Mouse (Mus musculus): Measurements from ENCODE around the gene Slc51a. TPM values are rescaled to one million over a fixed set of nuclear protein-coding genes. Genes with fewer than 3 reads are reported as not detected.
"Not testable (repeated sequence)": the region's sequence is repeated elsewhere in the genome, so short reads cannot be mapped to it uniquely, and the experiment has no call there.

Gene Slc51a
- total RNA-seq, 1 experiment from 2014 or later, result 0.25 TPM

DNA sequence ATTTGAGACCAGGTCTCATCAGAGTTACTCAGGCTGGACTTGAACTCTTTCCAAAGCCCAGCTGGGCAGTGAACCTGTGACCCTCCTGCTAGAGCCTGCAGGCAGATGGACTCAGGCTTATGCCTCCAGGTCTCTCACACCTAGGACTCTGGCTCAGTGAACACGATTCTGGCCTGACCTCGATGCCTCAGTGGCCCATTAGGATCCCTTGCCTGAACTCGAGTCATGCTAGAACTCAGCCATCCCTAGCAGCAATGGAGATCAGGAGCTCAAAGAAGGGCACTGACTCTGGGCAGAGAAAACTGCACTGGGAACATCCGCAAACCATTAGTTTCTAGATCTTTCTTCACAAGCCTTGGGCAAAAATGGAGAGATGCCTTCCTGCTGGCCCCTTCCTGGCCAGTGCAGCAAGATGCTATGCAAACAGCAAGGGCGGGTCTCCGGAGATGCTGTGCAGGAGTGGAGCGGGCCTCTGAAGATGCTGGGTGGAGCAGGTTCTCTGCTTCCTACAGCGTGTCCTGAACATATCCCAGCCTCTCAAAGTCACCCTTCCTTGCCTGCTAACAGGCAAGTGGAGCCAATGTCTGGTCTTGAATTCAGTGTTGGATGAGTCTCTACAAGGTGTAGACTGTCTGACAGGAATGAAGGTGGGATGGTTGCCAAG, 24.3 kb upstream of the Slc51a start:
- ATAC-seq (replicated peaks in 1 of 2; ENCODE audit: insufficient read depth in 1 of 2, low FRiP score in 2 of 2, low TSS enrichment in 1 of 2, low read depth in 1 of 2, poor library complexity in 2 of 2, severe bottlenecking in 2 of 2), result no peak

DNA sequence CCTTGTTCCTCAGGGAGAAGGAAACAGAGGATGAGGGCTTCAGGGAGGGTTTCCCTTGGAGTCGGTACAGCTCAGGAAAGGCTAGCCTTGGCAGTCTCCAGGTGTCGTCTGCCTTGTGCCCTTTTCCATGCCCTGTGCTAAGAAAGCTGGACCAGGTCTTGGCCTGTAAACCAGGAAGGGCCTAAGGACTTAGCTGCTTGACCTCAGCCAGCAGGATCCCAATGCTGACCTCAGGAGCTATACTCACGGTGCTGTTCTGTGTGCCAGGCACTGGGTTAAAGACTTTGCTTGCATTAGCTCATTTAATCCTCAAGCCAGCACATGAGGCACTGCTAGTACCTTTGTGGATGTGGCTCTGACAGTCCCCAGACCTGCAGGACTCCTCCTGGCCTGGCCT, 23.7 kb upstream of the Slc51a start:
- no peak for ATAC-seq (replicated peaks in 1 of 2; ENCODE audit: insufficient read depth in 1 of 2, low FRiP score in 2 of 2, low TSS enrichment in 1 of 2, low read depth in 1 of 2, poor library complexity in 2 of 2, severe bottlenecking in 2 of 2)

DNA sequence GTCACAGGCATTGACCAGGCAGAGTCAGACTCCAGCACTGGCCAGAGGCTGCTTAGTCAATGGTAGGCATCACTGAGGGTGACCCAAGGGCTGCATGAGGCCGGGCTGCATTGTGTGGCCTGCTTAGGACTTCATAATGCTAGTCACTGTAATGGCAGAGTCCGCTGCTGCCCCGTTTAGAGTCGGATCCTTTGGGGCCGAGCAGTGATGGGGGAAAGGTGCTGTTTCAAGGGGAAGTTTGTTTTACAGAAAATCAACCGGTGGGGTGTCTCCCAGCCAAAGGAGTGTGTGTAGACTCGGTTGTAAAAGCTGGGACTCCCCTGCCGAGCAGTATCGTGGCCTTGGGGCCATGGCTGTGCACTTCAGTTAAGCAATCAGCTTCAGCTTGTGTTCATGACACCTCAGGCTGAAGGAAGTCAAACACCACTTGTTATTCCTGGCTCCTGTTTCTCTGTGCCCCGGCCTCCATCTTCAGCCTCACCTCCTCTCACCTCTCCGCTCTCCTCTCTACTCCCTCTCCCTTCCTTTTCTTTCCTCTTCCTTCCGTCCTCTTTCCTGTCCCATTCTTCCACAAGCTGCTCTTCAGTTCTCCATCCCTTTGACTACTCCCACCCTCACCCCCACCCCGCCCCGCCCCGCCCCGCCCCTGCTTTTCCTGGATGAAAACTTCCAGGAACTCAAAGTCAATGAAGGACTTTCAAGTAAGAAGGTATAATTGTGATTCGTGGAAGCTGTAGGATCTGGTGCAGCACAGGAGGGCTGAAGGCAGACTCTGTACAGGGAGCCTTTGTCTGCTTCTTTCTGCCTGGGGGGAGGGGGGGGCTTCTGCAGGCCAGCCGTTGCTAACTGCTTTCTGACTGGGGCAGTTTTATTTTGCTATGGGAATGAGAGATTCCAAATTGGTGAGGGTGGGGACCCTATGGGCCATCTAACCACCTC, 23.0 kb upstream of the Slc51a start:
- no peak for ATAC-seq (replicated peaks in 1 of 2; ENCODE audit: insufficient read depth in 1 of 2, low FRiP score in 2 of 2, low TSS enrichment in 1 of 2, low read depth in 1 of 2, poor library complexity in 2 of 2, severe bottlenecking in 2 of 2)

DNA sequence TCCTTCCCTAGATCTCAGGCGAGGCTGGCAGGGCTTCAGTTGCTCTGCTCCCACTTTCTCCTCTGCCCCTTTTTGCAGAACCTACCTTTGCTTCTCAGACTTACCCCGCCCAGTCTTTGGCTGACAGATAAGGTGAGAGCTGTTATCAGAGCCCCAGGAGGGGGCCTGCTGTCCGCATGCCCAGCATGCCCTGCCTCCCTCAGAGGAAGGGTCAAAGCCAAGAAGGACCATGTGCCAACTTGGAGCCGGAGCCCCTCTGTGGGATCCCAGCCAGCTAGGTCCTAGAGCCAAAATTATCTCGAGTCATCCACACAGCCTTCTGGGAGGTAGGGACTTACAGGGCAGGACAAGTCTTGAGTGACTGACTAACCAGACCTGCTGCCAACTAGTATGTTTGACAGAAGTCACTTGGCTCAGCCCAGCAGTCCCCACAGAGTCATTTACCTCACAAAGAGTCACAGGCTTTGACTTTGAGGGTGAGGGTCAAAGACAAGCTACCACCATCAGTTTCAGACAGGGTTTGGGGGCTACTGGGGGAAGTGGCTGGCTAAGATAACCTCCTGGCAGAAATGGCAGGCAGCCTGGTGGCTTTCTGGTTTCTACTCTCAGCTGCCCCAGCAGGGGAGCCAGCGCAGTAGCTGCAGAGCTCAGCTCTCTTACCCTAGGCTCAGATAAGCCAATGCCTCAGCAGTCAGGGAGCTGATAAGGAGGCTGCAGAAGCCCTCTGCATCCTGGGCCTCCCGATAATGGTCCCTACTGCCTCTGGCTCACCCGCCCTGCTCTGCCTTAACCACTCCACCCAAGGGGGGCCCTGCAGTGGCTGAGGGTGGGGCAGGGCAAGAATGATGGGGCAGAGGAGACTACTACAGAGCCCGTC, 21.6 kb upstream of the Slc51a start:
- peak; percentile 75 to 82 for ATAC-seq (replicated peaks in 1 of 2; ENCODE audit: insufficient read depth in 1 of 2, low FRiP score in 2 of 2, low TSS enrichment in 1 of 2, low read depth in 1 of 2, poor library complexity in 2 of 2, severe bottlenecking in 2 of 2)

DNA sequence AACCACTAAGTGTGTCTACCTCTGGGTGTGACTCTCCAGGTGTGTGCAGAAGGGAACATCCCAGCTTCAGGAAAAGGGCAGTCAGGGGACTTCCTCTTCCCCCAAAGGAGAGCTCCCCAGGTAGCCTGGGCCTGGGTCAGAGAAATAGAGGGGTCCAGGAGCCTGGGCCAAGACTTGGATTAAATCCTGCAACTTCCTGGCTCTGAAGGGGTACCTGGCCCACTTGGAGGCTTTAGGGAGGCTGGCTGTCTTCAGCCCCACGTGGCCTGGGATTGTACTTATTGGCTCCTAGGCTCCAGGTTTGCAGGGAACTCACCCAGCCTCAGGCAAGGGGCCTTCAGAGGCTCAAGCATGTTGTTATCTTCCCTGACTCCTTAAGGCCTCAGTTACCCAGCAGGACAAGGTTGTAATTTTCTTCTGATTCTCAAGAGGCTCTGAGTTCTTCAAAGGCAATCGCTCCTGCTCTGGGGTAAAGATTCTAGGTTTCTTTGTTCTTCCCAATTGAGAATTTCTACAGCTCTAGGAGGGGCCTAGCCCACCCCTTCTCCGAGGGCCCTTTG, 20.9 kb upstream of the Slc51a start:
- ATAC-seq (replicated peaks in 1 of 2; ENCODE audit: insufficient read depth in 1 of 2, low FRiP score in 2 of 2, low TSS enrichment in 1 of 2, low read depth in 1 of 2, poor library complexity in 2 of 2, severe bottlenecking in 2 of 2), result no peak

DNA sequence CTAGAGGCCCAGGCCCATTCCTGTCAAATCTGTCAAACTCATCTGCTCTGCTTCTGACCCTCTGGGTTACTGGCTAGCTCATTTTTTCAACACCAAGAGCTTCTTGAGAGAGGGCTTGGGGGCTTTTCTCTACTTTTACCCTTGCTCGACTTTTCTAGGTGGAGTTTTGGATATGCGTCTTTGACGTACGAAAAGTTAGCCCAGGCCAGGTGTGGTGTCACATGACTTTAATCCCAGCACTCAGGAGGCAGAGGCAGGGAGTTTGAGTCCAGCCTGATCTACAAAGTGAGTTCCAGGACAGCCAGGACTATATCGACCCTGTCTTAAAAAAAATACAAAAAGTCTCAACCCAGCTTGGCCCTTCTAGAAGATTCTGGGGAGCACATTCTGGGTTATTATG, 20.4 kb upstream of the Slc51a start:
- no peak for ATAC-seq (replicated peaks in 1 of 2; ENCODE audit: insufficient read depth in 1 of 2, low FRiP score in 2 of 2, low TSS enrichment in 1 of 2, low read depth in 1 of 2, poor library complexity in 2 of 2, severe bottlenecking in 2 of 2)

DNA sequence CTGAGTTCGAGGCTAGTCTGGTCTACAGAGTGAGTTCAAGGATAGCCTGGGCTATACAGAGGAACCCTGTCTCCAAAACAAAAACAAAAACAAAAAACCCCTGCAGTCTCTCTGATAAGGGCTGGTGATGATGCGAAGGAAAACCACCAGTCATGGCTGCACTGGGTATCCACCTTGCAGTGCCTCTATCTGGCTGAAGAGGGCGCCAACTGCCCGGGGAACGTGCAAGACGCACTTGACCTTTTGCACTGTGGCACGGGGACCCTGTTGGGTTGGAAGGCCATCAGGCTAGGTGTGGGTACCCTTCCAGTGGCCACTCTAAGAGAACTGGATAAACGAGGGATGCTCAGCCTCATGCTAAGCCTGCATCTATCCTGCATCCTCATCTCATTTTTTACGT, 19.7 kb upstream of the Slc51a start:
- peak in 1 of 2 experiments; percentile 34; a peak in 1 of 4 replicates for ATAC-seq (replicated peaks in 1 of 2; ENCODE audit: insufficient read depth in 1 of 2, low FRiP score in 2 of 2, low TSS enrichment in 1 of 2, low read depth in 1 of 2, poor library complexity in 2 of 2, severe bottlenecking in 2 of 2)

DNA sequence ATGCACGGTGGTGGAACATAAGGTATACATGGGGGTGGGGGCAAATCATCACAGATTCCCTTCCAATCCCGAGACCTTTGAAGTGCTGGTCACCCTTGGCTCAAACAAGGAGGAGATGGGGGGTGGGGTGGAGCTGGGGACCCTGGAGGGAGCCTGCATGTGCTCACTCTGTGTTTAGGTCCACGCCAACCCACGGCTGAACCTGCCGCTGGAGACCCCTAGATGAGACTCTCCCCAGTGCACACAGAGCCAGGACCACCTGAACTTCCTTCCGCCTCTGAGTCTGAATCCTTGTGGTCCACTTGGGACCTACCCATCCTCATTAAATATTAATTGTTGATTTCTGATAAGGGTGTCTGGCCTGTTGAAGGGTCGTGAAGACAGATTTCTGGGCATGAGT, 19.2 kb upstream of the Slc51a start:
- no peak for ATAC-seq (replicated peaks in 1 of 2; ENCODE audit: insufficient read depth in 1 of 2, low FRiP score in 2 of 2, low TSS enrichment in 1 of 2, low read depth in 1 of 2, poor library complexity in 2 of 2, severe bottlenecking in 2 of 2)

DNA sequence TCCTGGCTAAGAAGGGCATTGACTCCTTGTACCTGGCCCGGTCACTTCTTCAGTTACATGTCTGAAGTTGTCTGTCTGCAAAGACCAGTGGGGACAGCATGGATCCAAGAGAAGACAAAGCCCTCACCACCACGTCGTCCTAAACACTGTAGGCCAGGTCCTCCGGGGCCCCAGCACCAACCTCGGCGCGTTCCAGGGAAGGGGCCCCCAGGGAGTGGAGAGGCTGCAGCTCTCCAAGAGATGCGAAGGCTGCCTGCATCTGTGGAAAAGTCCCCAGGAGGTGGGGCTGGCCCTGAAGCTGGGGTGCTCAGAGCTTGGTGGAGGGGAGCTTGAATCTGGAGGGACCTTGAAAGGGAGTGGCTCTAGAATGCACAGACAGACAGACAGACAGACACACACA, 18.6 kb upstream of the Slc51a start:
- ATAC-seq (replicated peaks in 1 of 2; ENCODE audit: insufficient read depth in 1 of 2, low FRiP score in 2 of 2, low TSS enrichment in 1 of 2, low read depth in 1 of 2, poor library complexity in 2 of 2, severe bottlenecking in 2 of 2), result no peak

DNA sequence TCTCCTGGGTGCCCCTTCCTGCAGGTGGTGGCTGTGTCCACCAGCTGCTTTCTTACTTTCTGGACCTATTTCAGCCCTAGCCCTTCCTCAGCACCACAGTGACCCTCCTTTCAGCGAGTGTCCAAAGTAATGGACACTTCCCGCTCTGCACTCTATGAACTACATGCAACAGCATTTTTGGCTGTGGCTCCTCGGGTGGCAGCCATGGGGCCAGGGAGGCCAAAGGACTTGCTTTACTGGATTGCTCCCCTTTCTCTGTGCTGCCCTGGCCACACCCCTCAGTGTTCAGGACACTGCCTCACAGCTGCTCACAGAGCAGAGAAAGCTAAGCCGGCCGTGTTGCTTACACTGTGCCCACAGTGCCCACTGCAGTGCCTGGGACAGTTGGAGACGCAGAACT, 16.0 kb upstream of the Slc51a start:
- no peak for ATAC-seq (replicated peaks in 1 of 2; ENCODE audit: insufficient read depth in 1 of 2, low FRiP score in 2 of 2, low TSS enrichment in 1 of 2, low read depth in 1 of 2, poor library complexity in 2 of 2, severe bottlenecking in 2 of 2)

DNA sequence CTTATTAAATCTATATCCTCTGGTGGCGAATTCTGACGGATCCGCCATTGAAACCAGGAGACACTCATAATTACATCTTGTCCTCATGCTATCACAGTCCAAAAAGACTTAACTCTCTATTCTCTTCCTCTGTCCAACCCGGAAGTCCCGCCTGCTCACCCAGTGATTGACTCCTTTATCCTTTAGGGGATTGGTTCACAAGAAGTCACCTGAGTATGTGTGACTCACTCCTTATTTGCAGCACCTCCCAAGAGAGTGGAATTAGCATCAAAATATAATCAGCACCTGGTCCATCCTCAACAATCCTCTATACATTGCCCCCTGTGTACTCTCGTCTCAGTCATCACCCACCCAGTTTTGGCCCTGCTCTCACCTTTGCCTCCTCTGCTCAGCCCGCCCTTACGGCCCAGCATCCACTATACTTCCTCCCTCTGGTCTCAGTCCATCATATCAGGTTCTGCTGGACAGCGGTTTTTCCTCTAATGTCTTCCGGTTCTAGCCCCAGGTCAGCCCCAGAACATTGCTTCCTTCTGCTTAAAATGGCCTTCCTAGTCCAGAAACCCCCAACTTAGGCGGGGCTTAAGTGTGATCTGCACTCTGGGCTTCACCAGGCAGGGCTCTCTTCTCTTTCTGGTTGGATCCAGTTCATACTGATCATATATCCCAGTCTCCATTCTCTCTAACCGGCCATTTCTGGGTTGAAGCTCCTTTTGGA, 15.1 kb upstream of the Slc51a start:
- no peak for ATAC-seq (replicated peaks in 1 of 2; ENCODE audit: insufficient read depth in 1 of 2, low FRiP score in 2 of 2, low TSS enrichment in 1 of 2, low read depth in 1 of 2, poor library complexity in 2 of 2, severe bottlenecking in 2 of 2)

DNA sequence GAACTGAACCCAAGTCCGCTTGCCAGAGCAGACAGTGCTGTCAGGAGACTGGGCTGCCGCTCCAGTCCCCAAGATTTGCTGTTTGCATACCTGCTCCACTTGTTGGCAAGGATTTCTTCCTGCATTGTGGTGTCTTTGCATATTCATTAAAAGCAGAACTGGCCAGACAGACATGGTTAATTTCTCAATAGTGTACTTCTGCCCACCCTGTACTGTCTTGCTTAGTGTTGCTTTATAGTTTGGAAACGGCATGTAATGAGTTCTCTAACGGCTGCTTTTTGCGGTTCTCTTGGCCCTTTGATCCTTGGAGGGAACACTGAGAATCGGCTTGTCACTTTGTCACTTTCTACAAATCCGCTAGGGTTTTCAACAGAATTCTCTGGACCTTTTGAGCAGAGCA, 13.8 kb upstream of the Slc51a start:
- peak in 1 of 2 experiments; percentile 35; a peak in 1 of 4 replicates for ATAC-seq (replicated peaks in 1 of 2; ENCODE audit: insufficient read depth in 1 of 2, low FRiP score in 2 of 2, low TSS enrichment in 1 of 2, low read depth in 1 of 2, poor library complexity in 2 of 2, severe bottlenecking in 2 of 2)

DNA sequence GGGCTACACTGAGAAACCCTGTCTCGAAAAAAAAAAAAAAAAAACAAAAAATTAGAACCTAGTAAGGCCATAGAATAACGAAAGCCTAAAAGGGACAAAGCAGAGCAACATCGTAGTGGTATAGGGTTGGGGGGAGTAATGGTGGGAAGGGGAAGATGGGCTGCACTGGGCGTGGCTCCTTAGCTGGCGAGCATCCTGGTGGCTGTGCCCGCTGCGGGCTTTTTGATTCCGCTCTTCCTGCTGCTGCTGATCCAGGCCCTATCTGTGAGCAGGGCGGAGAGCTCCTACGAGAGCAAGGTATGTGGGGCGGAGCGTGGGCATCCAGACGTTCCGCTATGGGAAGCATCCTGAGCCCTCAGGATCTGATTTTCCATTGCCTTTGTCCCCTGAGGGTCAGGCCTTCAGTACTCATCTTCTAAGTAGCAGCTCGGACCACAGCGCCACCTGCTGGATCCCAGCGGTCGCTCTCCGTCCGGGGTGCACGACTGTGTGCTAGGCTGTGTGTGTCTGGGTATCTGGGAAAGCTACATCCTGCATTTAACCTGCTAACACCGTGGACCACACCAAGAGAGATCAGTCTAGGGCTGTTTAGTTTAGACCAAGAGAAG, 11.9 kb upstream of the Slc51a start:
- ATAC-seq (replicated peaks in 1 of 2; ENCODE audit: insufficient read depth in 1 of 2, low FRiP score in 2 of 2, low TSS enrichment in 1 of 2, low read depth in 1 of 2, poor library complexity in 2 of 2, severe bottlenecking in 2 of 2), result peak; percentile 87 to 89

DNA sequence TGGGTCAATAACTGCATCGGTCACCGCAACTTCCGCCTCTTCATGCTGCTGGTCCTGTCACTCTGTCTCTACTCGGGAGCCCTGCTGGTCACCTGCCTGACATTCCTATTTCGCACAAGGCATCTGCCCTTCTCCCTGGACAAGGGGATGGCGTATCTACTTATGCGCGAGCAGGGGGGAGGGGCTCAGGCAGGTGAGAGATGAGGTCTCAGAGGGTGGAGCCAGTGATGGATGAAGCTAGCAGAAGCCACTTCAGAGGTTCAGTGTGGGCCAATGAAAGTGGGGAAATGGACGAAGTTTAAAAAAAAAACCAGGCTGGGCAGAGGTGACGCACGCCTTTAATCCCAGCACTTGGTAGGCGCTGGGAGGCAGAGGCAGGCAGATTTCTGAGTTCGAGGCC, 11.3 kb upstream of the Slc51a start:
- ATAC-seq (replicated peaks in 1 of 2; ENCODE audit: insufficient read depth in 1 of 2, low FRiP score in 2 of 2, low TSS enrichment in 1 of 2, low read depth in 1 of 2, poor library complexity in 2 of 2, severe bottlenecking in 2 of 2), result no peak

DNA sequence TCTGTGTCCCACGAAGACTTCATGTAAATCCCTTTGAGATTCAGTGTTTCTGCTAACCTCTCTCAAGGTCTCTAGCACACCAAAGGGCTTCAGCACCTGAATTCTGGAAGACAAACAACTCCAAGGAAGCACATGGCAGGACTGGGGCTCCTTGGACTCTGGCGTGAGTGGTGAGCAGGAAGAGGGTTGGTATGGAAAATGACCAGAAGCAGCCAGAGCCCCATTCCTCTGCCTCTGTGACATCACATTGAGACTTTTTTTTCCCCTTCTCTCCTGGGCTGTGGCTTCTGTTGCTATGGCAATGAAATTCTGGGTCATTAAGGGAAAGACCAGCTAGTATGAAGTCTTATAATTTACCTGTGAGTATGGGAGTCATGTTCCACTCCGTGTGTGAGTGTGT, 8.3 kb upstream of the Slc51a start, which contains the start of gene Zdhhc19:
Gene Zdhhc19 (plus strand): TSS at position 301 of the 400 bp plus-strand sequence.
- ATAC-seq (replicated peaks in 1 of 2; ENCODE audit: insufficient read depth in 1 of 2, low FRiP score in 2 of 2, low TSS enrichment in 1 of 2, low read depth in 1 of 2, poor library complexity in 2 of 2, severe bottlenecking in 2 of 2), result no peak

DNA sequence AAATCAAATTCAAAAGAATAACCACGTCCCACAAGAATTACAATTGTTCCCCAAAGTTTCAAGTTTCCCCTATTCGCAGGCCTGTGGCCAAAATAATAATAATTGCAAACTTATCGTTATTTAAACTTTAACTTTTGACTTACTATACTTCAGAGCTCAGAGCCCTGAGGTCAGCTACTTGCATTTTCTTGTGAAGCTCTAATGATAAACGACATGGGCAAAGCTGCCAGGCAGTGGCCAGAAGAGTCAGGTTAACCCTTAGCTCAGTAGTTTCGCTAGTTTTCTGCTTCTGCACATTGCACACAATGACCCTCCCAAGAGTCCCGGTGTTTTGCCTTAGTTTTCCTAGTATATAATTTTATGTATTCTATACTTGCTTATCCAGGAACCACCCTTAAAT, 6.7 kb upstream of the Slc51a start:
- ATAC-seq (replicated peaks in 1 of 2; ENCODE audit: insufficient read depth in 1 of 2, low FRiP score in 2 of 2, low TSS enrichment in 1 of 2, low read depth in 1 of 2, poor library complexity in 2 of 2, severe bottlenecking in 2 of 2), result not testable (repeated sequence)
